Mouse (Mus musculus): Measurements from ENCODE around the gene Spic.

The Spic gene

GRCm38 (mm10) chr10:88631330-88631953, 53.4 kb downstream of the Spic start:
- no peak for DNase-seq

- no peak for DNase-seq
Measured at GRCm38 (mm10) chr10:88630663-88631329, 54.0 kb downstream of the Spic start.

- DNase-seq, result no peak
Measured at GRCm38 (mm10) chr10:88627052-88627451, 57.8 kb downstream of the Spic start.

- DNase-seq, result no peak
Measured at GRCm38 (mm10) chr10:88626176-88626575, 58.6 kb downstream of the Spic start.
